20 mouse cellular contexts compared by ENCODE assay signal in the genomic region with DNA sequence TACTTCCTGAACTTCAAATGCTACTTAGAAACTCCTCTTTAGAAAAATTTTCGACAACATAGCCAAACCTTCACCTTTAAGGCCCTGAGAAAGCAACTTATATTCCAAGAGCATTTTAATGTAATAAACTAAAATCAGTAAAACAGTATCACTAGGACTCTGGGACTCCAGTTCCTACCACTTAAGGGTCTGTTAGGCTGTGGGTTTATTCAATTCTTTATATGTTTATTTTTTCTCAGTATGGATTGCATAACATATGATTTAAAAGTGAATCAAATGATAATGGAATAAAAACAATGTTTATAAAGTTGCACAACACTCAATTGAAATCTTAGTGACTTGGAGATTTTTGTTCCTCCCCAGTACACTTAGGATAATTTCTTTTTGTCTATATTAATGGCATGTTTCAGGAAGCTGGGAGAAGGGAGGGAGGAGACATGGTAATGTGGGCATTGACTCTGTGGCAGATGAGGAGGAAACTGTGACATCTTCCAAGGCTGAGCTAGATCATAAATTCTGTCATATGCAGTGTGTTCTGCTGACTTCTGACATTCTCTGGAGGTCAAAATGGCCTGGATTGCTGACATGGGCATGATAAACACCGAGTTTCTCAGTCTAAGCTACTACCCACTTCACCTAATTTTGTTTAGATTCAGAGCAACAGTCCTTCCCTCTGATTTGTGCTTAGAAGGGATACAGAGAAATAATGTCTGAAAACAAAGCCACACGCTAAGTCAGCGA.
"Had no signal": no experiment of that assay in that cellular context is flagged by ENCODE, and none has a peak within 500 bp of the region (broad histone marks: within the 10 kb centered on the region; RNA-seq: fewer than 3 reads in every experiment).

No protein-coding gene starts in this region.

- H3K9me3 ChIP-seq: limb, embryonic 10.5 days; limb, embryonic 13.5 days; liver, embryonic 12.5 days; liver, embryonic 15.5 days; midbrain, embryonic 10.5 days; midbrain, embryonic 13.5 days; neural tube, embryonic 13.5 days had no signal

- H3K27ac ChIP-seq: kidney, postnatal 0 days; layer of hippocampus, adult 2 months; limb, embryonic 10.5 days; limb, embryonic 13.5 days; liver, embryonic 12.5 days; liver, embryonic 15.5 days; midbrain, embryonic 10.5 days; midbrain, embryonic 13.5 days; neural tube, embryonic 13.5 days had no signal

- H3K9ac ChIP-seq: limb, embryonic 13.5 days; liver, embryonic 12.5 days; liver, embryonic 15.5 days; midbrain, embryonic 13.5 days; neural tube, embryonic 13.5 days had no signal

- H3K4me3 ChIP-seq: layer of hippocampus, adult 2 months; limb, embryonic 10.5 days; limb, embryonic 13.5 days; liver, embryonic 12.5 days; liver, embryonic 15.5 days; megakaryocyte, embryonic 14.5 days; midbrain, embryonic 10.5 days; midbrain, embryonic 13.5 days; myocyte; neural tube, embryonic 13.5 days had no signal

- H3K4me2 ChIP-seq: limb, embryonic 13.5 days; liver, embryonic 12.5 days; liver, embryonic 15.5 days; midbrain, embryonic 13.5 days; neural tube, embryonic 13.5 days had no signal

- H3K4me1 ChIP-seq: limb, embryonic 10.5 days; limb, embryonic 13.5 days; liver, embryonic 12.5 days; liver, embryonic 15.5 days; megakaryocyte, embryonic 14.5 days; midbrain, embryonic 10.5 days; midbrain, embryonic 13.5 days; neural tube, embryonic 13.5 days had no signal

- H3K27me3 ChIP-seq: limb, embryonic 13.5 days; liver, embryonic 12.5 days; liver, embryonic 15.5 days; megakaryocyte, embryonic 14.5 days; midbrain, embryonic 13.5 days; neural tube, embryonic 13.5 days had no signal

- ATAC-seq: liver, embryonic 12.5 days; midbrain, embryonic 13.5 days; midbrain, embryonic 16.5 days had no signal

- DNase-seq: kidney, adult 2 months; kidney, postnatal 25 days; layer of hippocampus, adult 9-11 months; liver; lung, adult 2 months; thymus, adult 2 months; thymus, postnatal 14 days; thymus, postnatal 4 days had no signal

- H3K36me3 ChIP-seq: limb, embryonic 10.5 days; limb, embryonic 13.5 days; liver, embryonic 12.5 days; liver, embryonic 15.5 days; midbrain, embryonic 10.5 days; midbrain, embryonic 13.5 days; neural tube, embryonic 13.5 days had no signal
